Mouse (Mus musculus): Measurements from ENCODE around the gene Myo1g.

DNA sequence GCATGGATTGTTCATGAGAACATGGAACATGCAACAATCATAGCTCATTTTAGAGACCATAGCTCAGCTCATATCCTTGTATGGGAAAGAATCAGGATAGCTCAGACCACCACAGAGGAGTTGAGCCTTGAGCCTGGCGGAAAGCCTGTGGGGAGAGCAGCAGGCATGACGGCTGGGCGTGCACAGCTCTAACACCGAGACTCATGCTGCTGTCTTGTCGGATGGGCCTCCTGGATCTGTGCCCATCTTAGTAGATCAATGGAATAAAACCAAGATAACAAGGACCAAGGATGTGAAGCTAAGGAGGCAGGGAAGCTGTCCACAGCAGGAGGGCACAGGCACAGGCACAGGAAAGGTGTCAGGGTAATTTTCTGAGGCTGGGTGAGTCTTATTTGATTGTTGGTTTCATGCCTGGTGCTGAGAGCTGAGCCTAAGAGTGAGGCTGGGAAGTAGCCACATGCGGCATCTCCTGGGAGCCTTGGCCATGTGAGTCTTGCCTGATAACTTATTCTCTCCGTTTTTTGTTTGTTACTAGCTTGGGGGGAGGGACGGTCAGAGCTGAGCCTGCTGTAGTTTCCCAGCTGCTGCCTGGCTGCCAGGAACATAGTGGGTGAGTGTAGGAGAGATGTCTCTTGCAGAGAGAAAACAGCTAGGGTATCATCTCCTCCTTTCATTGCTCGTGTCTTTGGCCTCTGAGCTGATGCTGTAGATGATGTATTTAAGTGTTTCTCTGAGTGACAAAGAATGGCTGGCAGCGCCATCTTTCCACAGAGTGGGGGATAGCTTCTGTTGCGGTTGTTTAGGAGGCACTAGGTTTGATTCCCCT lies 48.0 kb upstream of the Myo1g start:
- TF ChIP-seq CTCF (IDR thresholded peaks at IDR 0.05; ENCODE audit: borderline replicate concordance, insufficient read depth, low read length) (no peak), POLR2A (IDR thresholded peaks at IDR 0.05; ENCODE audit: low read depth, low read length) (no peak)

All from embryonic fibroblast, embryonic 13.5 days (primary cell).